Mouse (Mus musculus) heart, adult 2 months (tissue): Measurements from ENCODE around the gene Resp18.
A peak's percentile ranks its signal among the peaks of the same experiment; 100 is the strongest.

Source experiments
- CTCF ChIP-seq: fragments of 200-600 bp; IDR thresholded peaks from 2 replicates; pipeline ENCODE4 v1.8.1; 2022; ENCODE audit warnings: antibody characterized with exemption, mild to moderate bottlenecking, moderate library complexity
- EP300 ChIP-seq: fragments of 200-500 bp; IDR thresholded peaks from 2 replicates; pipeline ENCODE4 v1.6.1; 2011; ENCODE audit warnings: low read depth, low read length, control low read depth; ENCODE audit not compliant: insufficient read depth
- POLR2A ChIP-seq: fragments of 200-500 bp; IDR thresholded peaks from 2 replicates; pipeline ENCODE4 v1.6.1; 2011; ENCODE audit warnings: mild to moderate bottlenecking, low read depth, low read length, control low read depth; ENCODE audit not compliant: insufficient read depth

- TF ChIP-seq CTCF (no peak), EP300 (peak; percentile 35; the same call in 1 of the 2 replicates), POLR2A (peak; percentile 98)
Measured at GRCm38 (mm10) chr1:75236117-75237050, 41.8 kb downstream of the Resp18 start, which contains the start of gene Dnajb2.
